Mouse (Mus musculus) liver, embryonic 14.5 days (tissue): ENCODE results near the gene Mterf1a.
"Not testable (repeated sequence)": the region's sequence is repeated elsewhere in the genome, so short reads cannot be mapped to it uniquely, and the experiment has no call there.

ENCODE experiments used
- CTCF ChIP-seq: IDR thresholded peaks from 2 replicates; pipeline ENCODE4 v1.5.1; 2016; ENCODE audit warnings: antibody characterized with exemption, low read depth, control low read depth
- EP300 ChIP-seq: IDR thresholded peaks from 2 replicates; pipeline ENCODE4 v1.6.1; 2016; ENCODE audit warnings: antibody characterized with exemption, low read depth

DNA sequence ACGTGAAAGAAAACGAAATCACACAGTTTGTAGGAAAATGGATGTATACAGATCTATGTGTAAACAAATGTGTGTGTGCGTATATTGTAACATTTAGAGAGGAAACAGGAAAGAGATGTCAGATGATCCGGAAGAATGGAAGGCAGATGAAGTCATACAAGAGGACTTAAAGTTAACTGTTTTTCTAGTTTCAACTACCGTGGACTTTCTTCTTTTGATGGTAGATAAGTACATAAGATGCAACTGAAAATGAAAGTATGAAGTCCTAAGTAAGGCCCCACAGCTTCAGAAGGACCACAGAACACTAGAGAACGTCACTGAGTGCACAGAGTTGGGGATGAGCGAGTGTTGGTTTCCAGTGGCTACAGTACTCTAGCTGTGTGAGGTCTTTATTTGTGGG, 6.9 kb downstream of the Mterf1a start:
- TF ChIP-seq EP300, CTCF: not testable (repeated sequence)
